Mouse (Mus musculus): ENCODE data around the gene H2-M1. TPM values are rescaled to one million over a fixed set of nuclear protein-coding genes. Genes with fewer than 3 reads are reported as not detected.

Gene H2-M1
- not detected in 2 replicates for polyA plus RNA-seq (2015; fragmentation: Nextera tagmentation; extraction: Ambion mirVana)

GRCm38 (mm10) chr17:36672119-36672518 is at the start of gene H2-M1:
H2-M1 (minus strand) TSS chr17:36672219.

GRCm38 (mm10) chr17:36642566-36642965 is 29.5 kb downstream of the H2-M1 start, which contains the start of gene H2-M9:
H2-M9 (minus strand) TSS chr17:36642666.

Other genes with a start within 250 kb of the H2-M1 start
- not detected in 2 replicates for gene H2-M10.4, start 209.9 kb downstream of the H2-M1 start, polyA plus RNA-seq (2015; fragmentation: Nextera tagmentation; extraction: Ambion mirVana)
- gene H2-M11, start 125.1 kb downstream of the H2-M1 start, polyA plus RNA-seq (2015; fragmentation: Nextera tagmentation; extraction: Ambion mirVana): not detected in 2 replicates
- gene H2-M9, start 29.6 kb downstream of the H2-M1 start, polyA plus RNA-seq (2015; fragmentation: Nextera tagmentation; extraction: Ambion mirVana): not detected in 2 replicates
- not detected in 2 replicates for gene H2-M10.5, start 100.7 kb upstream of the H2-M1 start, polyA plus RNA-seq (2015; fragmentation: Nextera tagmentation; extraction: Ambion mirVana)
- not detected in 2 replicates for gene H2-M10.6, start 140.0 kb upstream of the H2-M1 start, polyA plus RNA-seq (2015; fragmentation: Nextera tagmentation; extraction: Ambion mirVana)
- 37.8 and 41.8 TPM in 2 replicates for gene Trim26, start 164.9 kb upstream of the H2-M1 start, polyA plus RNA-seq (2015; fragmentation: Nextera tagmentation; extraction: Ambion mirVana)
- gene Trim15, start 195.0 kb upstream of the H2-M1 start, polyA plus RNA-seq (2015; fragmentation: Nextera tagmentation; extraction: Ambion mirVana): 0.90 and 1.1 TPM in 2 replicates
- gene Trim10, start 197.4 kb upstream of the H2-M1 start, polyA plus RNA-seq (2015; fragmentation: Nextera tagmentation; extraction: Ambion mirVana): 0.28 and 0.39 TPM in 2 replicates
- 0.19 TPM in 1 of 2 replicates, not detected in the other for gene Trim40, start 217.9 kb upstream of the H2-M1 start, polyA plus RNA-seq (2015; fragmentation: Nextera tagmentation; extraction: Ambion mirVana)
- not detected in 2 replicates for gene Trim31, start 225.9 kb upstream of the H2-M1 start, polyA plus RNA-seq (2015; fragmentation: Nextera tagmentation; extraction: Ambion mirVana)